Mouse (Mus musculus) C2C12 (cell line): Measurements from ENCODE around the gene AC129217.1. TPM values are rescaled to one million over a fixed set of nuclear protein-coding genes. Genes with fewer than 3 reads are reported as not detected.

ENCODE experiments used
- H3K27me3 ChIP-seq: one replicate; pipeline ENCODE4 v1.6.1; 2011; ENCODE audit not compliant: control insufficient read depth, insufficient read depth, insufficient read length
- H3K36me3 ChIP-seq: one replicate; pipeline ENCODE4 v1.6.1; 2011; ENCODE audit not compliant: control insufficient read depth, insufficient read depth
- H3K4me3 ChIP-seq: one replicate; pipeline ENCODE4 v1.5.1; 2011; ENCODE audit warnings: mild to moderate bottlenecking, control low read depth; ENCODE audit not compliant: poor library complexity, insufficient read depth, severe bottlenecking
- H3K79me2 ChIP-seq: one replicate; pipeline ENCODE4 v1.6.1; 2011; ENCODE audit not compliant: control insufficient read depth, insufficient read depth
- H3K79me3 ChIP-seq: one replicate; pipeline ENCODE4 v1.6.1; 2011; ENCODE audit warnings: low read depth, control low read depth
- H3ac ChIP-seq: one replicate; pipeline ENCODE3; 2011; ENCODE audit warnings: low read depth; ENCODE audit not compliant: control insufficient read depth, insufficient read length
- CEBPB ChIP-seq: IDR thresholded peaks from one replicate; pipeline ENCODE4 v1.6.1; 2011; ENCODE audit warnings: low read depth, mild to moderate bottlenecking, control low read depth, moderate library complexity
- CTCF ChIP-seq: IDR thresholded peaks from one replicate; pipeline ENCODE4 v1.5.1; 2011; ENCODE audit not compliant: control insufficient read depth, insufficient read depth, insufficient read length
- FOSL1 ChIP-seq: IDR thresholded peaks from one replicate; pipeline ENCODE4 v1.8.0; 2011; ENCODE audit warnings: mild to moderate bottlenecking, low read length; ENCODE audit not compliant: poor library complexity, insufficient read depth, severe bottlenecking
- MAX ChIP-seq: IDR thresholded peaks from one replicate; pipeline ENCODE4 v1.6.1; 2011; ENCODE audit warnings: mild to moderate bottlenecking, control low read depth
- MYOD1 ChIP-seq: IDR thresholded peaks from one replicate; pipeline ENCODE4 v1.6.1; 2011; ENCODE audit warnings: low read depth; ENCODE audit not compliant: control insufficient read depth, insufficient read length
- MYOG ChIP-seq: IDR thresholded peaks from one replicate; pipeline ENCODE4 v1.6.1; 2011; ENCODE audit not compliant: control insufficient read depth, insufficient read length; ENCODE audit errors: extremely low read depth
- USF1 ChIP-seq: IDR thresholded peaks from one replicate; pipeline ENCODE4 v1.6.1; 2011; ENCODE audit warnings: low read depth, mild to moderate bottlenecking, control low read depth, moderate library complexity
- microRNA-seq: library from miRNA; unstranded; fragments of <30 nt; microRNA quantifications from one replicate; pipeline ENCODE4, GENCODE M21; 2019; ENCODE audit warnings: borderline microRNAs expressed
- polyA plus RNA-seq: library from polyadenylated mRNA; unstranded; fragments of >200 nt; fragmentation: generic; extraction: Trizol; gene quantifications from one replicate; pipeline ENCODE4 v1.2.1, GENCODE M21; 2012; ENCODE audit warnings: missing spikeins

Gene AC129217.1
- polyA plus RNA-seq, 1 experiment, result 0.54 TPM

DNA sequence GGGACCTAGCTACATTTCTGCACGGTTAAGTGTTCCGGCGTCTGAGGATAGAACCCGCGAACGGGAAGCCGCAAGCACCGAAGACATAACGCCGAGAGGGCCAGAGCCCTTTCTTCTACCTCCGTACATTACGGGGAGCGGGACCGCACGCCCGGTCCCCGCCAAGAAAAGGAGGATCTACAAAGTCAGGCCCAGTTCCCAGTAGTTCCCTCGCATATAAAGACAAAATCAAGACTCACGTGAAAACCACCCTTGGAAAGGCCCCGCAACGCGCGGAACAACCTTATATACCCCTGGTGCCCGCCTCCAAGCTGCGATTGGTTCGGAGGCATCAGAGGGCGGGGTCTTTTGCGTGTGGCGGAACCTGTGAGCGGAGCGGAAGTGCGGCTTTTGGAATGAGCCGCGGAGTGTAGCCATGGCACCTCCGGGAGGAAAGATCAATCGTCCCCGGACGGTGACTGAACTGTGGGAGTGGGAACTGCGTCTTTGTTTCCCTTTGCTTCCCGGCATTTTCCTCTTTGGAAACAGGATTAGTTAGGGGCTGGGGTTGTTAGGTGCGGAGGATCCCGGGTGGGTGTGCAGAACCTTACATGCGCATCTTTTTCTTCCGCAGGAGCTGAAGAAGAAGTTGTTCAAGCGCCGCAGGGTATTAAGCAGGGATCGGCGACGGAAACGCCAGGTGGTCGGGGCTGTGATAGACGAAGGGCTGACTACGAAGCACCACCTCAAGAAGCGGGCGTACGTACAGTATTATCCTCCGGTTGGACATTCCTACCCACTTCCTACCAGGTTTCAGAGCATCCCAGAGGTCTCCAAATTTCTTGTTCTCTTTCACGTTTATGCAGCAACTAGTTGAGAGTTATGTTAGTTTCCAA is 59.2 kb downstream of the AC129217.1 start, which contains the start of the genes 1810009A15Rik and Gm49416:
Gene 1810009A15Rik, plus strand, starts transcription at position 343 of the 875 bp plus-strand sequence.
Gene Gm49416, plus strand, starts transcription at position 416 of the 875 bp plus-strand sequence.
- Histone ChIP-seq H3ac (peak within 1 kb of the TSS; percentile 99), H3K36me3 (peaks cover 28% of the 10 kb centered on the region), H3K79me2 (peaks cover 54% of the 10 kb centered on the region), H3K4me3 (peak within 1 kb of the TSS; percentile 76), H3K27me3 (no peaks in the 10 kb centered on the region), H3K79me3 (peaks cover 25% of the 10 kb centered on the region)
- TF ChIP-seq FOSL1 (no peak), MYOG (no peak), USF1 (no peak), CTCF (no peak), MYOD1 (no peak), MAX (peak; percentile 87), CEBPB (no peak)

Small RNA genes within 50 kb of the gene (microRNA-seq; reads per million reads assigned to microRNA genes)
- not detected for gene Mir5136

Other genes starting within 250 kb of the AC129217.1 start
- gene Slc22a8, start 238.5 kb upstream of the AC129217.1 start, polyA plus RNA-seq, result not detected
- not detected for gene Slc22a6, start 211.7 kb upstream of the AC129217.1 start, polyA plus RNA-seq
- not detected for gene Chrm1, start 166.0 kb upstream of the AC129217.1 start, polyA plus RNA-seq
- gene Slc3a2, start 106.4 kb upstream of the AC129217.1 start, polyA plus RNA-seq, result 207 TPM
- 116 TPM for gene Wdr74, start 93.9 kb upstream of the AC129217.1 start, polyA plus RNA-seq
- gene 1700092M07Rik, start 89.1 kb upstream of the AC129217.1 start, polyA plus RNA-seq, result 1.7 TPM
- gene Stx5a, start 88.4 kb upstream of the AC129217.1 start, polyA plus RNA-seq, result 32.9 TPM
- gene Nxf1, start 72.7 kb upstream of the AC129217.1 start, polyA plus RNA-seq, result 78.5 TPM
- gene Tmem223, start 58.8 kb upstream of the AC129217.1 start, polyA plus RNA-seq, result 58.2 TPM
- 28.7 TPM for gene Tmem179b, start 55.3 kb upstream of the AC129217.1 start, polyA plus RNA-seq
- gene Taf6l, start 43.4 kb upstream of the AC129217.1 start, polyA plus RNA-seq, result 28.5 TPM
- gene Polr2g, start 31.2 kb upstream of the AC129217.1 start, polyA plus RNA-seq, result 178 TPM
- gene Zbtb3, start 27.2 kb upstream of the AC129217.1 start, polyA plus RNA-seq, result 3.6 TPM
- 17.7 TPM for gene Ttc9c, start 10.4 kb upstream of the AC129217.1 start, polyA plus RNA-seq
- 45.5 TPM for gene Hnrnpul2, start 9.8 kb upstream of the AC129217.1 start, polyA plus RNA-seq
- 5.4 TPM for gene Bscl2, start 7.7 kb downstream of the AC129217.1 start, polyA plus RNA-seq
- gene Gng3, start 9.4 kb downstream of the AC129217.1 start, polyA plus RNA-seq, result 0.20 TPM
- 0.25 TPM for gene Lrrn4cl, start 21.0 kb downstream of the AC129217.1 start, polyA plus RNA-seq
- 169 TPM for gene Ubxn1, start 41.7 kb downstream of the AC129217.1 start, polyA plus RNA-seq
- 34.4 TPM for gene Uqcc3, start 51.1 kb downstream of the AC129217.1 start, polyA plus RNA-seq
- gene Lbhd1, start 54.0 kb downstream of the AC129217.1 start, polyA plus RNA-seq, result 8.6 TPM
- gene Gm49403, start 54.2 kb downstream of the AC129217.1 start, polyA plus RNA-seq, result not detected
- gene 1810009A15Rik, start 59.1 kb downstream of the AC129217.1 start, polyA plus RNA-seq, result 175 TPM
- 0.61 TPM for gene Gm49416, start 59.2 kb downstream of the AC129217.1 start, polyA plus RNA-seq
- 48.0 TPM for gene Ints5, start 63.2 kb downstream of the AC129217.1 start, polyA plus RNA-seq
- 117 TPM for gene Ganab, start 68.3 kb downstream of the AC129217.1 start, polyA plus RNA-seq
- 60.1 TPM for gene B3gat3, start 90.6 kb downstream of the AC129217.1 start, polyA plus RNA-seq
- gene Rom1, start 99.6 kb downstream of the AC129217.1 start, polyA plus RNA-seq, result 10.4 TPM
- gene Eml3, start 99.8 kb downstream of the AC129217.1 start, polyA plus RNA-seq, result 28.7 TPM
- 109 TPM for gene Mta2, start 112.1 kb downstream of the AC129217.1 start, polyA plus RNA-seq
- gene Tut1, start 124.1 kb downstream of the AC129217.1 start, polyA plus RNA-seq, result 24.2 TPM
- gene Eef1g, start 137.3 kb downstream of the AC129217.1 start, polyA plus RNA-seq, result 1,028 TPM
- gene Ahnak, start 159.5 kb downstream of the AC129217.1 start, polyA plus RNA-seq, result 86.8 TPM